Mouse (Mus musculus) gastrocnemius, postnatal 25 days (tissue): ENCODE results near the gene Mrps17. TPM values are rescaled to one million over a fixed set of nuclear protein-coding genes. Genes with fewer than 3 reads are reported as not detected.
"Not testable (repeated sequence)": the region's sequence is repeated elsewhere in the genome, so short reads cannot be mapped to it uniquely, and the experiment has no call there.

ENCODE experiments used
- DNase-seq: peaks from one replicate; pipeline ENCODE4 v3.0.0; 2022
- long read RNA-seq, 2 experiments: library from polyadenylated mRNA; stranded (forward); transcript quantifications; one replicate each; pipeline ENCODE4 v2.0.0; 2021
- total RNA-seq, 2 experiments: library from RNA; stranded (reverse); gene quantifications; 1 replicate in 1 of 2; 2 replicates in 1 of 2; pipeline ENCODE4 v1.2.3; 2021

The Mrps17 gene
- total RNA-seq: 10 to 100 TPM; 57.3 to 63.7 TPM
- long read RNA-seq, experiment 1, full-length matches to known transcripts: 188 of 262 reads
- long read RNA-seq, experiment 1, partial matches to known transcripts: 7 of 262 reads
- long read RNA-seq, experiment 1, other reads (novel, unspliced or antisense): 67 of 262 reads
- long read RNA-seq, experiment 2, full-length matches to known transcripts: 140 of 192 reads
- long read RNA-seq, experiment 2, partial matches to known transcripts: 11 of 192 reads
- long read RNA-seq, experiment 2, other reads (novel, unspliced or antisense): 41 of 192 reads

DNA sequence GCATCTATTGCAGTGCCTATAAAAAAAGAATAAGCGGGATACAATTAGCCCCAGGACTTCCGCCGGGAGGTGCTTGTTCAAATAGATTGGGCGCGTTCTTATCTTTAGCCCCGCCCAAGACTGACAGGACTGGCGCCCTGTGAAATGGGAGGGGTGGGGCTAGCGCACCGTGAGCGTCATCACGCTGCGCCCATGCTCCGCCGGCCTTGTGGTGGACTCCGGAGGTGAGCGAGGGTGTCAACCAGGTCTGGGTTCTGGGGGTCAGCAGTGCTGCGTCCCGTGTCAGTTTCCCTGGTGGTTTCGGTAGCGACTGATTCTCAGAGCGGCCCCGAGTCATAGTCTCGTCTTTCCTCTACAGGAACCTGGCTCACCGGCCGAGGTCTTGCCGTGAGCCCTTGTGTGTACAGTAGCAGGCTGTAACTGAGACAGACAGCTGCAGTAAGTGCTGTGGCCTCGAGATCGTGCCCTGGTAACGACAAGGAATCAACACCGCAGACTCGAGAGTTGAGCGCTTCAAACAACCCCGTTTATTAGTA lies at the start of gene Mrps17:
Mrps17 (plus strand) TSS at position 172 of the 536 bp plus-strand sequence.
- DNase-seq: peak; percentile 91

DNA sequence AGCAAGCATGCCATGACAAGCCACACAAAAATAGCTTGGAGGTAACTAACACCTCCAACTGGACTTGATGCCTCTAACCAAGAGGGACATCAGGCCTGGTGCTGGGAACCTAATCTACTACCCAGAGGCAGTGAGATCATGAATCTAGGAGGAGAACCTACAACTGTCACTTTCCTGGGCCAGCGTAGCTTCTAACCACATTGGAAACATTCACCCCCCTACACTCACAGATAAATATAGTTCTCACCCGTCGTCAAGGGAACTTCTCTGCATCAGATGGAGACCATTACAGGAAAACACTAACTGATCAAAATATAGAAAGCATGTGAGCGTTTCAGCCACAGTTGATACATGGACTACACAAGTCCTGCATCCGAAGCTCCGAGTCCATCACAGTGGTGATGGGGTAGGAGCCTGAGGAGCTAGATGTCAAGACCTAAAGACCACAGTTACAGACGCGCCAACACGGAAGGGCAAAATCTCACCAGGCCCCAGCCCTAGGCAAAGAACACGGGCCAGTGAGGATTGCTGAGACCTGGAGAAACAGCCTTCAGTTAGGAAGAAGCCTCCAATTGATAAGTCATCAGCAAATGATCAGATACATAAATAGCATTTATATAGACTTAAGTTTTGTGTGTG lies 48.9 kb upstream of the Mrps17 start:
- no peak for DNase-seq

DNA sequence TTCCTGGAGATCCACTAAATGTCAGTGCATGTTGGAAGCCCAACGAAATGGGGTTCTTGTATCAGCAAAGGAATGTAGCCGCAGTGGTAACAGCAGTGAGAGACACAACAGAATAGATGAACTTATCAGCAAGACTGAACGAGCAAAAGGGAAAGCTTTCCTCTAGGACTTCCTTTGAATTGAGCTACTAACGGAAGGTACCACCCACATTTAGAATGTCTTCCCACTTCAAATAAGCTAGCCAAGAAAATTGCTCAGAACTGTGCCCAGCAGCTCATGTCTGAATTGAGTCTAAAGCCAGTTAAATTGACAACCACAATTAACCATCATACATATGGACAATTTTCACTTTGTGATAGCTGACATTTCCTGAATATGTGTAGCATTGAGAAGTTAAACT lies 47.4 kb upstream of the Mrps17 start:
- DNase-seq: no peak

DNA sequence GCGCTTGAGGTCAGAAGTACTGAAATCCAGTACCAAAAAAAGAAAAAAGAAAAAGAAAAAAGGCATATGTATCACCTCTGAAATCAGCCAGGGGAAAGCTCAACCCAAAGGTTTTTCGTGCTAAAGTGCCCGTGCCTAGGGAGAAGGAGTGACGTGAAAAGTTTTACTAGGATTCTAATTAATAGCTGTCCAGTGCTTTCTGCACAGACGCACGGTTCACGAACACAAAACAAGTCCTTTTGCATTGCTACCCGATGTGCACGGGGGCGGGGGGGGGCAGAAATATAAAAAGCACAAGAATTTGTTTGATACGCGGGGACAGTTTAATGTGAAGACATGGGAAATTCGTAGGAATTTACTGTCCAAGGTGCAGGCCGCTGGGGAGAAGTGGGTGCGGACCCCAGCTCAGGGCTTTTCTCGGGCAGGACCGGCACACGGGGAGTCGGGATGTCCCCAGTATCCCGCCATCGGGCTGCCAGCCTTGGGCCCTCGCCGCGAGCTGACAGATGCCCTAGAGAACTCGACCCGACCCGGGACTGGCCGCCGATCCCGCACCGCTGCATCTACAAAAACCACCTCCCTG lies 45.8 kb upstream of the Mrps17 start:
- no peak for DNase-seq

DNA sequence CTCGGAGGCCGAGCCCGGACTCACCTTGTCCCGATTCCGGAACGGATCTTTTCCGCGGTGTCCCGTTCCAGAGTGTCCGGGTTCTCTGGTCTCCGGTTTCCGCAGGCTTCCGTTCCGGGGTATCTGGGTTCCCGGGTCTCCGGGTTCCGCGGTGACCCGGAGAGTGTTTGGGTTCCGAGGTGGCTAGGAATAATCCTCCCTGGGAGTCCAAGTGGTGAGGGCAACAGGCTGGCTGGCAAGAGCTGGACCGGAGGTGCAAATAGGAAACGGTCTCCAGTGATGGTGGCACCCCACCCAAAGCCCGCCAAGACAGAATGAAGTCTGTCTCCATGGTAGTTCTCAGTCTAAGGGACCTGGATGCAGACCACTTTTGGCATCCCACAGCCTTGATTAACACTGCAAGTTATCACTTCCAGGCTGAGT lies 45.2 kb upstream of the Mrps17 start, which contains the start of gene Zfp11:
Zfp11 (minus strand) TSS at position 64 of the 423 bp plus-strand sequence.
- peak; percentile 62 for DNase-seq

DNA sequence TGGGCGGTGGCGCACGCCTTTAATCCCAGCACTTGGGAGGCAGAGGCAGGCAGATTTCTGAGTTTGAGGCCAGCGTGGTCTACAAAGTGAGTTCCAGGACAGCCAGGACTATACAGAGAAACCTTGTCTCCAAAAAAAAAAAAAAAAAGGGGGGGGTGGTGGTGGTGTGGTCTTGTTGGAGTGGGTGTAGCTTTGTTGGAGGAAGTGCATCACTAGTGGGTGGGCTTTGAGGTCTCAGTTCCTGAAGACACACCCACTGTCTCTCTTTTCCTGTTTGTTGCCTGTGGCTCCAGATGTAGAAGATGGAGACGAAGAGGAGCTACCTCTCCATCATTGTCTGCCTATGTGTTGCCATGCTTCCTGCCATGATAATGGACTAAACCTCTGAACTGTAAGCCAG lies 30.2 kb upstream of the Mrps17 start:
- not testable (repeated sequence) for DNase-seq

DNA sequence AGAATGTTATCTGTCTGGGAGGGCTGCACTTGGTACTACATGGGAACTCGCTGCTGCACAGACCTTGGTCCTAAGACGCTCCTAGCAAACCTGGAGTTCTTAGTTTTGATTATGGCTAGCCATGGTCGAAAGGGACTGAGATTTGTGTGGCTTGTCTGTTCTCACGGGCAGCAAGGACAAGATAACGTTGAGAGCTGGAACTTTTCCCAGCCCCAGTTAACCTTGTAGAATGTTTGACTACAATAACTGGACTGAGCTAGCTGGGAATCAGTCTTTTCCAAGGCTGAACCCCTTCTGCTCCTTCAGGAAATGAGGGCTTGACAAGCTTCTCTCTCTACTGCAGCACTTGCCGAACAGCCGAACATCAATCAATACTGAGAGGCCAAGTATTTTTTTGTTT lies 27.7 kb upstream of the Mrps17 start:
- DNase-seq: no peak

DNA sequence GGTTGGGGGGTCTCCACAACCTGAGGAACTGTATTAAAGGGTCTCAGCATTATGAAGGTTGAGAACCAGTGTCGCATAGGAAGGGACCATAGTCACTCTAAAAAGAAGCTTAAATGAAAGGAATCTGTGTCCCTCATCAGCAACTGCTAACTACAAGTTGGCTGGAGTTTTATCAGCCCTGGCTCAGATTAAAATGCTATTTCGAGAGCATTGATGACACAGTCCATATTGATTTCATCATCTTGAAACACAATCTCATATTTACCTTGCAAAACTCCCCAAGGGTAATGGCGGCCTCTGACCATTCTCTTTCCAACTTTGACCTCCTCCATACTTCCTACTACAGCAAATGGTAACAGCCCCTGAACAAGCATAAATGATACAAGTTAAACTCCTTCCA lies 24.8 kb upstream of the Mrps17 start:
- DNase-seq: no peak

DNA sequence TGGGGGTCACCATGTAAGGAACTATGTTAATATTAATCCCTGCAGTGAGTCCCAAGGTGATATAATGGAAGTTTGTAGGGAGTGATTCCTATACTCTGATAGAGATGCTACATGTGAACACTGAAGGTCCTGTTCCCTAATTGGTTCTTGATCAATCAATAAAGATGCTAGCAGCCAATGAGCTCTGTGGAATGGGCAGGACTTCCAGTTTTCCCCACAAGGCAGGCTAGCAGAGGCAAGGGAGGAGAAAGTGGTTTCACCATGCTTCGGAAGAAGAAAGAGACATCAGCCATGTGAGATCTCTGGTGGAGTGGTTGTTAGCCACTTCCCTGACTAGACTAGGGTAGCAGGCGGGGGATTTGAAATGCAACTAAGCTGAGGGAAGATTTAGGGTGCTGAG lies 14.8 kb upstream of the Mrps17 start:
- no peak for DNase-seq

DNA sequence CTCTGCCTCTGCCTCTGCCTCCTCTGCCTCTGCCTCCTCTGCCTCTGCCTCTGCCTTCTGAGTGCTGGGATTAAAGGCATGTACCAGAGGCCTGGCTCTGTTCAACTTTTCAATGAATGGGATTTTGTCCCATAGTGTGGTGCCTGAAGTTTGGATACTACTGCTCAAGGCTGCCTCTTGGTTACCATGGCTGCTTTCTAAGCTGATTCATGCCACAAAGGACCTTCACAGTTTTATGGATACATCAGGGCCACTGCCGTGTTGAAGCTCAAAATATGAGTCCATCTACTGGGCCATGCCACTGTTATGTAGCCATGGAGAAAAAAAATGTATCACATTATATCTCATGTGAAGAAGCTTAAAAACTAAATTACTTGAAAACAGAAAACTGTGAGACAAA lies 13.6 kb upstream of the Mrps17 start:
- DNase-seq: no peak

DNA sequence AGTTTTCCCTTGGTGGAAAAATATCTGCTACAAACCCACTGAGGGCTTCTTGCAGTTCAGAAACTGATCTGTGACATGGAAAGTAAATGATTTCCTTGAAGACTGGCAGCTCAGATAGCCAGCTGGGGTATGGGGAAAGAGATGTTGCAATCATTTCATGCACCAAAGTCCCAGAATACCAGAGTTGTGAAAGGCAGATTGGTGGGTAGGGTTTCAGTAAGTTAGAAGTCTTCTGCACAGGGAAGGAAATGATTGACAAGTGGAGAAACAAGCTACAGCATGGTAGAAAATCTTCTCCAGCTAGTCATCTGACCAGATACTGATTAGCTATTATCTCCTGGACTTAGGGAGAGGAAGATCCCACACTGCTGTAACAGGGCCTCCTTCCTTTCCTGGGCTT lies 11.9 kb upstream of the Mrps17 start:
- DNase-seq: no peak

DNA sequence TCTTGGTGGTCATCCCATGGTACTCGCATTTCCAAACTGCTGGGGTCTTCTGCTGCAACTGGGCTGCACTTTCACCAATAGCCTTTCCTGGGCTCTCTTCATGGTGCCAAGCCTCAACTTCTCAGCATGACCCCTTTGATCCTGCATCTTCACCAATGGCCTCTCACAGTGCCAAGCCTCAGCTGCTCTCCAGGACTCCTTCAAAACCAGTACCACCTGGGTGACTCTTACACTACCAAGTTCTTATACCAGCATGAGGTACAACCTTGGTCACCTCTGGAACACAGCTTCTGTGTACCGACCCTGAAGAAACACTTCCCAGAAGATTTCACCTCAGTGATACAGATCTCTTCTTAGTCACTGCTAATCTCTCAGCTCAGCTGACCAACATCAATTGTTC lies 6.9 kb upstream of the Mrps17 start, which contains the start of gene Sept14:
Sept14 (minus strand) TSS at position 101 of the 400 bp plus-strand sequence.
- DNase-seq: no peak

DNA sequence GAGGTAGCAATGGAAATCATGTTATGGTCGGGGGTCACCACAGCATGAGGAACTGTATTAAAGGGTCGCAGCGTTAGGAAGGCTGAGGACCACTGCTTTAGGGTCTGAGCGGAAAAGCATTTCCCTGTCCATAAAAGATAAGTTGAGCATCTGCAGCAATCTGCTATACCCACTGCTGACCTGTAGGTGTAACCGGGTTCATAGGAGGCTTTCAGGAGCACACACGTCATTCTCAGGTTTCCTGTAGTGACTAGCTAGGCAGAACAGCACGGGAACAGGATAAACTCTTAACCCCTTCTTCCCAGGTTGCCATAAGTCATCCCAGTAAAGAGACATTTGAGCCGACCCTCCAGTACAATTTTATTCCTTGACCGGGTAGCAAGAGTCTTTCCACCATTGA lies 1.7 kb downstream of the Mrps17 start:
- DNase-seq: no peak

DNA sequence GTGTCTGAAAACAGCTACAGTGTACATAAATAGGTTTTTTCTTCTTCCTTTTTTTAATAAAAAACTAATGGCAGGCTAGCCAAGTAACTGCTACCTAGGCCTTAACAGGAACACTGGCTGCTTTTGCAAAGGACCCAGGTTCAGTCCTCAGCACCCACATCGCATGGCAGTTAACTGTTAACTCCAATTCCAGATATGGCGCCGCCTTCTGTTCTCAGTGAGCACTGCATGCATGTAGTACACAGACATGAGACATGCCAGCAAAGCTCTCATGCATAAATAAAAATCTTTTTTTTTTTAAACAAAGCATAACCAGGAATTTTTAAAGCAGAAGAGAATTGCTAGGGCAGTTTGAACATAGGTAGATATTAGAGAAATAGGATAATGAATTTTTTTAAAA lies 4.9 kb downstream of the Mrps17 start:
- no peak for DNase-seq

DNA sequence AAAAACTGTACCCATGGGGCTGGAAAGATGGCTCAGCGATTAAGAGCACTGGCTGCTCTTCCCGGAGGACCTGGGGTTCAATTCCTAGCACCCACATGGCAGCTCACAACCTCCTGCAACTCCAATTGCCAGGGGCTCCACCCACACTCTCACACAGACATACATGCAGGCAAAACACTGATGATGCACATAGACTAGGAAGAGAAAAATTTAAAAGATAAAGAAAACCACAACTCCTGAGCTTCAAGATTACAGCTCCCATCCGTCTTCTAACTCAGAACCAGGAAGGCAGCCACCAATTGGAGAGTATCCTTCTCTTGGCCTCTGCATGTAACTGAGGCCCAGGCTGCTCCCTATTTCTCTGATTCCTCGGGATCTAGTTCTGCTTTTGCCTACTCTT lies 9.0 kb downstream of the Mrps17 start:
- no peak for DNase-seq

DNA sequence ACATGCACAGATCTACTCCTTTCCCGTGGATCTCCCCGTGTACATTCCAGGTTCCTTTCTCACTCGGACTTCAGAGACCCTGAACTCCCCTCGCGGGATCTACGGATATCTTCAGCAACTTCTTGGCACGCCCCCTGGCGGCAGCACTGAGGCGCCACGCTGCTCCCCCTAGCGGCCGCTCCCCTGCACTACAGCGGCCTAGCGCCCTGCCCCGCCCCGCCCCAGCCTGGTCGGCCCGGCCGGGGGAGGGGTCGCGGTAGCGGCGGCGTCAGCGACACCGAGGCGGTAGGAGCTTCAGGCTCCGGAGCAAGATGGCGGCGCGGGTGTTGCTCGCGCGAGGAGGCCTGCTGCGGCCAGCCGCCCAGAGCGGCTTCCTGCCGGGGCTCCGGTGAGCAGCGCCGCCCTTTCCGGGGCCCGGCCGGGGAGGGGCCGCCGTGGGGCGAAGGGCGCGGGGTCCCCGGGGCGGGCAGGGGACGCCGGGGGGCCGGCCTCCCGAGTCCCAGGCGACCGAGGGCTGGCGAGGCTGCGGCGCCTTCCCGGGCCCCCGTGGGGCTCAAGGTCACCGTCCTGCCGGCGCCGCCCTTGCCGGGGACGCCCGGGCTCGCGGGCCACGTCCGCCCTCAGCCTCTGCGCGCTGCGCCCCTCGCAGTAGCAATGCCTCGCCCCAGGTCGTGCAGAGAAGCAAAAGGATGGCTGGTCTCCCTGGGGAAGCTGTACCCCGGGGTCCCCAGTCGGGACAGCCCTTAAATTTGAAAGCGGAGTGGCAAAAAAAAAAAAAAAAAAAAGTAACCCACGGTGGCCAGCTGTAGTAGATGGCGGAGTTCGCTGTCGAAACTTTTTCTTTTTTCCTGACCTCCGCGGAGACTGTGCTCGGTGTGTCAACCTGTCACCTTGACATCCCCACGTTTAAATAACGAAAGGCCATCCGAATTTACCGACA lies 9.8 kb downstream of the Mrps17 start, which contains the start of gene Nipsnap2:
Nipsnap2 (plus strand) TSS at position 230 of the 940 bp plus-strand sequence.
- peak; percentile 93 for DNase-seq

DNA sequence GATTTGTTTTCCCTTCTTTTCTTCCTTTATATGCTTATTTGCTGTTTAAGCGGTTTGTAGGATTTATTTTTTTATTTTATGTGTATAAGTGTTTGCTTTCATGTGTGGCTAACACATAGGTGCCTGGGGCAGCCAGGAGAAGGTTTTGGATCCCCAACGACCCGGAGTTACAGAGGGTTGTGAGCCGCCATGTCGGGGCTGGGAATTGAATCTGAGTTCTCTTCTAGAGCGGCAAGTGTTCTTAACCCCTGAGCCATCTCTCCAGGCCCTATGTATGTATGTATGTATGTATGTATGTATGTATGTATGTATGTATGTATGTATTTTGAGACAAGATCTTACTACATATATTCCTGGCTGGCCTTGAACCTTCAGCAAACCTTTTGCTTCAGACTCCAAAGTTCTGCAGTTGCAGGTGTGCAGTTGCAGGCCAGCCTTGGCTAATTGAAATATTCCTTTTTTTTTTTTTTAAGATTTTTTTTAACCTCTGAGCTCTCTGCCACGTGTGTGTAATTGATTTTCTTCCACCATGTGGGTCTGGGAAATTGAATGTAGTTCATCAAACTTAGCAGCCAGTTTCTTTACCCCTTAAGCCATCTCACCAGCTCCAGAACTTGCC lies 10.6 kb downstream of the Mrps17 start:
- DNase-seq: no peak

DNA sequence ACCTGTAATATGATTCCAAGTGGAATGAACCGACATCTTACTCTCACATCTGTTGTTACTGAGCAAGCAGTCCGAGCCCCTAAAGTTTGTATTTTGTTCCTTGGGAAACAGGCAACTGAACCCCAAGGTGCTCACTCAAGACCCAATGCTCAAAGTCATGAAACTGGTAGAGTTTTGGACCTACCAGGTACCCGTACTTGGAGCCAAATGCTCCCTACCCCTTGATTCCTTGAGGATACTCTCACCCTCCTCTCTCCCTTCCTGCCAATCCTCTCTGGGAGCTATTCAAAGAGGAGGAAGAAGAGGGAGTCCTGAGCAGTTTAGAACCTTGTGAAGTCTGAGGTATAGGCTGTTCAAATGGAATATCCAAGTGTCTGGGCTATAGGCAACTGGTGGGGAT lies 11.5 kb downstream of the Mrps17 start:
- DNase-seq: no peak

DNA sequence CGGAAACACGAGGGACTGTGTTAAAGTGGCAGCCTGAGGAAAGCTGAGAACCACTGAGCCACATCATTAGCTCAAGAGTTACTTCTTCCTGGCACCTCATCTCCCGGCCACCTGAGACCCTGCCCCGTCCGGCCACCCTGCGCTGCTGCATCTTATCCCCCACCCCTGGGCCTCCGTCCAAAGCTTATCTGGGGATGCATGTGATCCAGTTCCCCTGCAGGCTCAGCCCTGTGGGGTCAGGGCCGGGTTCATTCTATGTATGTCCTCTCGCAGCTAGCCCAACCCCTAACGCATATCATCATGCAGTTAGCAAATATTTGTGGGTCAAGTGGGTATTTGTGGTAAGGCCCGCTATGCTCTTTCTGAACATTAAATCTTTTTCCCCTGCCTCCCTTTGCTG lies 14.0 kb downstream of the Mrps17 start:
- DNase-seq: peak; percentile 47

DNA sequence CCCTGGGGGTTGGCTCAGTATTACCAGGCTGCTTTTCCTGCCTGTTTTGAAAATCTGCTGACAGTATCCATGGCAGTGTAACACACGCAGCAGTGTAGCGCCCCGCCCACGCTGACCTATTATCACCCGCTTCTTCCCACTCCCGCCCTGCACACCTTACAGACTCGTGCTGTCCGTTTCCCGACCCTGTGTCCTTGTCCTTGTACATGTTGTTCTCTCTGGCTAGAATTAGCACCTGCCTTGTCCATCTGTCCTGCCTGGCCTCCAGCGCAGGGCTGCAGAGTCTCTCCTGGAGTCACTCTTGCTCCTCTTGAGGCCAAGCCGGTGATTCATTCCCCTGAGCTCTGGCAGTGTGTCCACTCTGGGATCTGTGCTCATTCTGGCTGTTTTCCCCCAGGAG lies 15.0 kb downstream of the Mrps17 start:
- peak; percentile 80 for DNase-seq

DNA sequence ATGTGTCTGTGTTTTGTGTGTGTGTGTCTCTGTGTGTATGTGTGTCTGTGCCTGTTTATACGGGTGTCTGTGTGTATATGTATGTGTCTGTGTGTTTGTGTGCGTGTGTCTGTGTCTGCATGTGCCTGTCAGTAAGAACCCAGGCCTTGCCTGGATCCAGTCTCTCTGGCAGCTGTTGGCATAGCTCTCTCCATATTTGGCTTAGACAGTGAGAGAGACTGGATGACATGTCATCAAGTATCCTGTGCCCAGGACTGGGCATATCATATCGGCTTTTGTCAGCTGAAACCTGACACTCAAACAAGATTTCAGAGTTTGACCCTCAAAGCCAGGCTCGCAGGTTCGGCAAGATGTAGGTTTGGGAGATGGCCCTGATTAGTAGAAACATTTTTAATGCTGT lies 15.7 kb downstream of the Mrps17 start:
- DNase-seq: peak; percentile 67

DNA sequence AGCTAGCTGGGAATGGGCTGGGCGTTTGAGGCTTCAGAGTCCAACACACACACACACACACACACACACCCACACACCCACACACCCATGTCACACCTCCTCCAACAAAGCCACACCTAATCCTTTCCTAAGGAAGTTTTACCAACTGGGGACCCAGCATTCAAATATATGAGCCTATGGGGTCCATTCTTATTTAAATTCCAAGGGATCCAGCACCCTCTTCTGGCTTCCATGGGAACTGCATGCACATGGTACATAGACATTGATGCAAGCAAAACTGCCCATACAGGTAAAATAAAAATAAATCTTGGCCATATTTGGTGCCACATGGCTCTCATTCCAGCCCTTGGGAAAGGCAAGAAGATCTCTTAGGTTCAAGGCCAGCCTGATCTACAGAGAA lies 25.7 kb downstream of the Mrps17 start:
- no peak for DNase-seq
